In the genomic region with DNA sequence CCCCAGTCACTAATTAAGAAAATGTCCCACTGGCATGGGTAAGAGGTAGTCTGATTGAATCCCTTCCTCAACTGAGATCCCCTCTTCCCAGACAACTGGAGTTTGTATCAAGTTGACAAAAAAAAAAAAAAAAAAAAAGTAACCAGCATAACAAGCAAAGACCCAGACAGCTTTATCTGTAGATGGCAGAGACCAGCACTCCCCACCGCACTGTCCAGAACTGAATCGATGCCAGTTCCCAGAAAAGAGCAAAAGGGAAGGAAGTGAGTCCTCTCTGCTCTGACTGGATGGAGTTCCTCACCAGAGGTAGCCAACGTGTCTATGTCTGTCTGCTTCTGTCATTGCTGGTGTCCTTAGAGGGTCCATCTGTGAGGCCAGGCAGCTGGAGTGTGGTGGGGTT, we compare ENCODE assay signal across 20 mouse cellular contexts.
"Had no signal": no experiment of that assay in that cellular context is flagged by ENCODE, and none has a peak within 500 bp of the region (broad histone marks: within the 10 kb centered on the region; RNA-seq: fewer than 3 reads in every experiment).

No protein-coding gene starts in this region.

- DNase-seq: kidney, adult 11 months; kidney, adult 8-10 months; kidney, postnatal 10 days; kidney, postnatal 36 days; liver; lung, adult 18-20 months; lung, postnatal 10 days; lung, postnatal 36 days; right cerebral cortex, adult 18-20 months; thymus, postnatal 36 days had no signal

- H3K27me3 ChIP-seq: kidney, embryonic 15.5 days; liver, embryonic 15.5 days; lung, embryonic 15.5 days; midbrain, embryonic 15.5 days; neural tube, embryonic 12.5 days; neural tube, embryonic 15.5 days had no signal

- H3K4me3 ChIP-seq: kidney, embryonic 15.5 days; limb, embryonic 10.5 days; limb, embryonic 13.5 days; liver, embryonic 12.5 days; liver, embryonic 15.5 days; lung, embryonic 15.5 days; midbrain, embryonic 12.5 days; midbrain, embryonic 15.5 days; neural tube, embryonic 12.5 days; neural tube, embryonic 15.5 days had no signal

- H3K36me3 ChIP-seq: kidney, embryonic 15.5 days; limb, embryonic 10.5 days; limb, embryonic 13.5 days; liver, embryonic 12.5 days; liver, embryonic 15.5 days; lung, embryonic 15.5 days; midbrain, embryonic 12.5 days; midbrain, embryonic 15.5 days; neural tube, embryonic 12.5 days; neural tube, embryonic 15.5 days had no signal

- H3K27ac ChIP-seq: kidney, embryonic 15.5 days; limb, embryonic 10.5 days; limb, embryonic 13.5 days; liver, embryonic 12.5 days; liver, embryonic 15.5 days; lung, embryonic 15.5 days; midbrain, embryonic 12.5 days; midbrain, embryonic 15.5 days; neural tube, embryonic 12.5 days; neural tube, embryonic 15.5 days had no signal
